Mouse (Mus musculus): Measurements from ENCODE around the gene Zdhhc15. TPM values are rescaled to one million over a fixed set of nuclear protein-coding genes. Genes with fewer than 3 reads are reported as not detected.

Gene Zdhhc15
- polyA plus RNA-seq (2014; fragmentation: Illumina TruSeq; extraction: RNeasy Lipid Tissue Mini Kit (QIAGEN cat#74804)) = 12.9 TPM

DNA sequence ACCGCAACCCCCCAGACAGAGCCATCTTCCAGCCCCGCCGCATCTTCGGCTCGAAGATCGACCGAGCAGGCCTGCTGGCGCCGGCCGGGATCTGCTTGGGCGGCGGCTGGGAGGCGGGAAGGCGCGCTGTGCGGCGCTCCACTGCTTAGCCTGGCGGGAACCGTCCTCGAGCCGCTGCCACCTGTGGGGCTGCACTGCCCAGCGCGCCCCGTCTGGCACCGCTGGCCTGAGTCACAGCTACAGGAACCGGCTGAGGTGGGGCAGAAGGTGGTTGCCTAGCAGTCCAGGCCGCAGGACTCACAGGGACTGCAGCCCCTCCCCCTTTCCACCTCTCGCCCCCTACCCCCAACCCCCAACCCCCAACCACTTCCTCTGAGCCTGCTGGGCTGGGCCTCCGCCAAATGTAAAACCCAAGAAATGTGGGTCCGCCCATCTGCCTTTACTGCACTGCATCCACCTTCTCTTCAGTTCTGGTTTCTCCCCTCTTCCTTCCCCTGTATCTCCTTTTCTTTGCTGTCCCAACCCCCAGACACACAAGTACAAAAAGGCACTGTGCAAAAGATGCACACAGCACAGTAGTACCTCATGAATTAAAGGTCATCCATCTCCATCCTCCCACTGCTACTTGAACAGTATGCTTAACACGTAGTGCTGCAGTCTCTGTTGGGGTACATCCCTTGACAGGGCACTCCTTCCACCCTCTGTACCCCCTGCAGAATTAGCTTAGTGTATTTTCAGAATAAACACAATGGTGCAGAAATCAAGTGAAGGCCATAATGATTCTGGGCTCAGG is at the start of gene Zdhhc15:
Gene Zdhhc15 (minus strand): TSS at position 308 of the 793 bp plus-strand sequence.

Other genes with a start within 250 kb of the Zdhhc15 start
- gene Uprt, start 188.2 kb downstream of the Zdhhc15 start, polyA plus RNA-seq (2014; fragmentation: Illumina TruSeq; extraction: RNeasy Lipid Tissue Mini Kit (QIAGEN cat#74804)) = 28.8 TPM
- 1.1 TPM for gene Magee2, start 186.2 kb upstream of the Zdhhc15 start, polyA plus RNA-seq (2014; fragmentation: Illumina TruSeq; extraction: RNeasy Lipid Tissue Mini Kit (QIAGEN cat#74804))